Mouse (Mus musculus): Measurements from ENCODE around the gene Pabpc4. TPM values are rescaled to one million over a fixed set of nuclear protein-coding genes. Genes with fewer than 3 reads are reported as not detected.
"Not testable (repeated sequence)": the region's sequence is repeated elsewhere in the genome, so short reads cannot be mapped to it uniquely, and the experiment has no call there.

Pabpc4 gene
- polyA plus RNA-seq, 1 experiment from 2014 or later: 147 TPM

GRCm38 (mm10) chr4:123326087-123326486, 63.9 kb downstream of the Pabpc4 start:
- ATAC-seq (replicated peaks; ENCODE audit: low FRiP score): no peak
- 86% methylated on average over 3 of the region's 3 CpGs for WGBS

DNA sequence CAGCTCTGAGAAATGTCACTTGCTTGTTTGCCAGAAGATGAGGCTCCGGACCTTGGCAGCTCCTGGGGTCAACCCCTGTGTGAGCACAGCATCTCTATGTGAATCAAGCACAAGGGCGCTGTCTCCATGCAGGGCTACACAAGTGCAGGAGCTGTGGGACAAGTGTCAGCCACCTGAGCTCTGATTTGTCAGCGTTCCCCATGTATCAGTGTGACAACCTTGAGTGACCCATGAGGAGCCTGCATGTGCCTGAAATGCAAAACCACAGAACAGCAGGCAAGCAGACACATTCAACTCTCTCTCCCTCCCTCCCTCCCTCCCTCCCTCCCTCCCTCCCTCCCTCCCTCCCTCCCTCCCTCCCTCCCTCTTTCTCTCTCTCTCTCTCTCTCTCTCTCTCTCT, 65.5 kb downstream of the Pabpc4 start:
- Histone ChIP-seq H3K9ac (ENCODE audit: low read depth, low read length) (no peak overlapping the region), H3K36me3 (ENCODE audit: control insufficient read depth, insufficient read depth, low read length) (no peaks in the 10 kb centered on the region), H3K4me1 (replicated peaks; ENCODE audit: control insufficient read depth, insufficient read depth, low read length) (no peaks in the 10 kb centered on the region), H3K27me3 (replicated peaks; ENCODE audit: control insufficient read depth, insufficient read depth, low read length) (peaks cover 10% of the 10 kb centered on the region), H3K9me3 (ENCODE audit: control insufficient read depth, low read length) (no peaks in the 10 kb centered on the region), H3K27ac (ENCODE audit: low read depth, low read length) (no peak overlapping the region), H3K4me3 (ENCODE audit: low read depth, low read length) (no peak overlapping the region), H3K4me2 (no peak overlapping the region)
- no peak for ATAC-seq (replicated peaks; ENCODE audit: low FRiP score)
- no peak for DNase-seq (ENCODE audit: low spot score)
- 51% methylated on average over 3 of the region's 3 CpGs for WGBS

More at GRCm38 (mm10) chr4:123326087-123326486, 63.9 kb downstream of the Pabpc4 start:
- no peak overlapping the region for H3K4me2 ChIP-seq
- no peaks in the 10 kb centered on the region for H3K36me3 ChIP-seq (ENCODE audit: control insufficient read depth, insufficient read depth, low read length)
- H3K4me1 ChIP-seq (replicated peaks; ENCODE audit: control insufficient read depth, insufficient read depth, low read length): no peaks in the 10 kb centered on the region
- H3K27me3 ChIP-seq (replicated peaks; ENCODE audit: control insufficient read depth, insufficient read depth, low read length): peaks cover 11% of the 10 kb centered on the region
- no peak overlapping the region for H3K4me3 ChIP-seq (ENCODE audit: low read depth, low read length)
- H3K27ac ChIP-seq (ENCODE audit: low read depth, low read length): no peak overlapping the region
- H3K9me3 ChIP-seq (ENCODE audit: control insufficient read depth, low read length): no peaks in the 10 kb centered on the region
- DNase-seq (ENCODE audit: low spot score): no peak
- no peak overlapping the region for H3K9ac ChIP-seq (ENCODE audit: low read depth, low read length)

DNA sequence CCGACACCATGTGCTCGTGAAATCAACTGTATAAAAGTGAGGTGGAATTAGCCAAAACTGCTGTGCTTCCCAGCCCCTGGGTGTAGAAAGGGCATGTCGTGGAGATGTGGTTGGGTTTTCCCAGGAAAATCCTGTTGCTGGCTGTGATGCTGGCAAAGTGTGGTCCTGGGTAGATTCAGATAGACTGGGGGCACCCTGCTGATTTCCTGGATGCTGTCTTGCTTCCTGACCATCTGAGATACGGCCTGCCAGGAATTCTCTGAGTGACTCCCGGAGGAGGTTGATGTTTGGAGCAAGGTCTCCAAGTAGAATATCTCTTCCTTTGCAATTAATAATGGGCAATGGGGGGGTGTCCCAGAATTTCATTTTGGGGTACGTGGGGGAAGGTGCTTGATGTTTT, 66.8 kb downstream of the Pabpc4 start:
- Histone ChIP-seq H3K27me3 (replicated peaks; ENCODE audit: control insufficient read depth, insufficient read depth, low read length) (no peaks in the 10 kb centered on the region; the same call in 1 of the 2 replicates), H3K27ac (ENCODE audit: low read depth, low read length) (no peak overlapping the region), H3K9me3 (ENCODE audit: control insufficient read depth, low read length) (no peaks in the 10 kb centered on the region), H3K4me2 (no peak overlapping the region), H3K9ac (ENCODE audit: low read depth, low read length) (no peak overlapping the region), H3K4me1 (replicated peaks; ENCODE audit: control insufficient read depth, insufficient read depth, low read length) (no peaks in the 10 kb centered on the region), H3K4me3 (ENCODE audit: low read depth, low read length) (no peak overlapping the region), H3K36me3 (ENCODE audit: control insufficient read depth, insufficient read depth, low read length) (no peaks in the 10 kb centered on the region)
- DNase-seq (ENCODE audit: low spot score): no peak
- ATAC-seq (replicated peaks; ENCODE audit: low FRiP score): no peak
- 77% methylated on average over 6 of the region's 6 CpGs for WGBS

DNA sequence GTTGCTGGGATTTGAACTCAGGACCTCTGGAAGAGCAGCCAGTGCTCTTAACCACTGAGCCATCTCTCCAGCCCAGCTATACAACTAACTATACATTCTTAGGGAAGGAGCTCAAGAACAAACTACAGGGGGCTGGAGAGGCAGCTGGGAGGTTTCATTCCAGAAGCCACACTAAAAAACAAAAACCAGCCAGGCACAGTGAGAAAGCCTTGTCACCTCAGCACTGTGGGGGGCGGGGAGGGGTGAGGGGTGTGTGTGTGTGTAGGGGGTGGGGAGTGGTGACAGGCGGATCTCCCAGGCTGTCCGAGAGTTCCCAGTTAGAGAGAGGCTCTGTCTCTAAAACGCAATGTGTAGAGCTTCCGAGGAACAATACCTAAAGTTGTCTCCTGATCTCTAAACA, 69.2 kb downstream of the Pabpc4 start:
- no peak overlapping the region for H3K27ac ChIP-seq (ENCODE audit: low read depth, low read length)
- H3K9ac ChIP-seq (ENCODE audit: low read depth, low read length): no peak overlapping the region
- WGBS: 79% methylated on average over 5 of the region's 5 CpGs
- no peaks in the 10 kb centered on the region for H3K9me3 ChIP-seq (ENCODE audit: control insufficient read depth, low read length)
- no peak for DNase-seq (ENCODE audit: low spot score)
- H3K27me3 ChIP-seq (replicated peaks; ENCODE audit: control insufficient read depth, insufficient read depth, low read length): no peaks in the 10 kb centered on the region
- no peak overlapping the region for H3K4me3 ChIP-seq (ENCODE audit: low read depth, low read length)
- ATAC-seq (replicated peaks; ENCODE audit: low FRiP score): no peak
- no peak overlapping the region for H3K4me2 ChIP-seq
- H3K4me1 ChIP-seq (replicated peaks; ENCODE audit: control insufficient read depth, insufficient read depth, low read length): no peaks in the 10 kb centered on the region
- H3K36me3 ChIP-seq (ENCODE audit: control insufficient read depth, insufficient read depth, low read length): no peaks in the 10 kb centered on the region

DNA sequence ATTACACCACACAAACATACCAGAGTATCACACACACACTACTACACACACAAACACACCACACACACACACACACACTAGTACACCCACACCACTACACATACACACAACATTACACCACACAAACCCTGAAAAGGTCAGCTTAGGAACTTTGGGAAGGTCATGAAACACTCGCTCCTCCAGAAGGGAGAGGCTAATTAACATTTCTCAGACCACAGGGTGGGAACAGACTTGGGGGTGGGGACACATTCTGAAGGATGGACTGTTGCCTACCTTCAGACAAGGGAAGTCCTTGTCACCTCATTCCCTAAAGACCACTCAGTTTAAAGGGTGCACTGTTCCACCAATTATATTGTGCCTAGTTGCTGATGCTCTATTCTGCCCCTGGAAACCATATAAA, 69.8 kb downstream of the Pabpc4 start:
- DNase-seq (ENCODE audit: low spot score); ATAC-seq (replicated peaks; ENCODE audit: low FRiP score); H3K36me3 ChIP-seq (ENCODE audit: control insufficient read depth, insufficient read depth, low read length); H3K27ac ChIP-seq (ENCODE audit: low read depth, low read length); H3K4me1 ChIP-seq (replicated peaks; ENCODE audit: control insufficient read depth, insufficient read depth, low read length); H3K9me3 ChIP-seq (ENCODE audit: control insufficient read depth, low read length); H3K9ac ChIP-seq (ENCODE audit: low read depth, low read length); H3K4me2 ChIP-seq; H3K4me3 ChIP-seq (ENCODE audit: low read depth, low read length); H3K27me3 ChIP-seq (replicated peaks; ENCODE audit: control insufficient read depth, insufficient read depth, low read length): not testable (repeated sequence)
- 90% methylated on average over 1 of the region's 1 CpGs for WGBS

GRCm38 (mm10) chr4:123333151-123333550, 71.0 kb downstream of the Pabpc4 start:
- Histone ChIP-seq H3K9ac (ENCODE audit: low read depth, low read length) (no peak overlapping the region), H3K9me3 (ENCODE audit: control insufficient read depth, low read length) (no peaks in the 10 kb centered on the region), H3K27me3 (replicated peaks; ENCODE audit: control insufficient read depth, insufficient read depth, low read length) (no peaks in the 10 kb centered on the region), H3K4me2 (no peak overlapping the region), H3K36me3 (ENCODE audit: control insufficient read depth, insufficient read depth, low read length) (no peaks in the 10 kb centered on the region), H3K27ac (ENCODE audit: low read depth, low read length) (no peak overlapping the region), H3K4me1 (replicated peaks; ENCODE audit: control insufficient read depth, insufficient read depth, low read length) (no peaks in the 10 kb centered on the region), H3K4me3 (ENCODE audit: low read depth, low read length) (no peak overlapping the region)
- ATAC-seq (replicated peaks; ENCODE audit: low FRiP score): no peak
- no peak for DNase-seq (ENCODE audit: low spot score)
- whole genome bisulfite sequencing: 94% methylated on average over 4 of the region's 4 CpGs

- 64% methylated on average over 3 of the region's 3 CpGs for WGBS
- Histone ChIP-seq H3K4me2 (no peak overlapping the region), H3K4me3 (ENCODE audit: low read depth, low read length) (no peak overlapping the region), H3K36me3 (ENCODE audit: control insufficient read depth, insufficient read depth, low read length) (no peaks in the 10 kb centered on the region), H3K9me3 (ENCODE audit: control insufficient read depth, low read length) (no peaks in the 10 kb centered on the region), H3K4me1 (replicated peaks; ENCODE audit: control insufficient read depth, insufficient read depth, low read length) (no peaks in the 10 kb centered on the region), H3K27me3 (replicated peaks; ENCODE audit: control insufficient read depth, insufficient read depth, low read length) (peaks cover 3% of the 10 kb centered on the region; the same call in 1 of the 2 replicates), H3K27ac (ENCODE audit: low read depth, low read length) (no peak overlapping the region), H3K9ac (ENCODE audit: low read depth, low read length) (no peak overlapping the region)
- ATAC-seq (replicated peaks; ENCODE audit: low FRiP score): no peak
- DNase-seq (ENCODE audit: low spot score): no peak
Measured at GRCm38 (mm10) chr4:123334177-123334576, 72.0 kb downstream of the Pabpc4 start.

GRCm38 (mm10) chr4:123335244-123335643, 73.1 kb downstream of the Pabpc4 start:
- H3K27me3 ChIP-seq (replicated peaks; ENCODE audit: control insufficient read depth, insufficient read depth, low read length); DNase-seq (ENCODE audit: low spot score); H3K4me2 ChIP-seq; H3K9me3 ChIP-seq (ENCODE audit: control insufficient read depth, low read length); H3K4me3 ChIP-seq (ENCODE audit: low read depth, low read length); H3K36me3 ChIP-seq (ENCODE audit: control insufficient read depth, insufficient read depth, low read length); ATAC-seq (replicated peaks; ENCODE audit: low FRiP score); H3K4me1 ChIP-seq (replicated peaks; ENCODE audit: control insufficient read depth, insufficient read depth, low read length); H3K9ac ChIP-seq (ENCODE audit: low read depth, low read length); H3K27ac ChIP-seq (ENCODE audit: low read depth, low read length): not testable (repeated sequence)
- 81% methylated on average over 10 of the region's 10 CpGs for WGBS

- H3K9ac ChIP-seq (ENCODE audit: low read depth, low read length): no peak overlapping the region
- H3K27ac ChIP-seq (ENCODE audit: low read depth, low read length): no peak overlapping the region
- ATAC-seq (replicated peaks; ENCODE audit: low FRiP score): no peak
- DNase-seq (ENCODE audit: low spot score): no peak
- H3K27me3 ChIP-seq (replicated peaks; ENCODE audit: control insufficient read depth, insufficient read depth, low read length): peaks cover 14% of the 10 kb centered on the region
- no peak overlapping the region for H3K4me2 ChIP-seq
- no peaks in the 10 kb centered on the region for H3K36me3 ChIP-seq (ENCODE audit: control insufficient read depth, insufficient read depth, low read length)
- H3K4me3 ChIP-seq (ENCODE audit: low read depth, low read length): no peak overlapping the region
- no peaks in the 10 kb centered on the region for H3K9me3 ChIP-seq (ENCODE audit: control insufficient read depth, low read length)
- WGBS: 63% methylated on average over 14 of the region's 14 CpGs
- H3K4me1 ChIP-seq (replicated peaks; ENCODE audit: control insufficient read depth, insufficient read depth, low read length): no peaks in the 10 kb centered on the region
Measured at GRCm38 (mm10) chr4:123335796-123336585, 73.8 kb downstream of the Pabpc4 start.

Measured in liver, embryonic 11.5 days (tissue).